Mouse (Mus musculus): Measurements from ENCODE around the gene Coro1c. TPM values are rescaled to one million over a fixed set of nuclear protein-coding genes. Genes with fewer than 3 reads are reported as not detected.

The Coro1c gene
- polyA plus RNA-seq, 1 experiment from 2014 or later, result 91.1 TPM

DNA sequence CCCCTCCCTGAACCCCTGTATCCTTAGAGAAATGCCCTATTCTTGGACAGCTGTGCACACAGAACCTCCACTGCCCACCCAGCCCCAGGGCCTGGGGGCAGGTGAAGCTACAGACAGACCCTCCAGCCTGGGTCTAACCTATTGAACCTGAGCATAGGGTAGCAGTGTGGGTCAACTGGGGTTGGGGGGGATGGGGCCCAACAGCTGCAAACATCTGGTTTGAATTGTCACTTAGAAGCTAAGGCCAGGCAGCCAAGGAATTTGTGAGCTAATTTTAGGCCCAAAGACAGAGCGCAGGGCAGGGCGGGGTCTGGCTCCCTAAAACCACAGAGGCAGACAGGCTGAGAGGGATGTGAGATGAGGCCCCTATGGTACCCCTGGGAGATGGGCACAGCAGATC lies 100.4 kb downstream of the Coro1c start:
- Histone ChIP-seq H3K4me1 (replicated peaks) (peaks cover 52% of the 10 kb centered on the region), H3K9ac (replicated peaks) (no peak overlapping the region; the same call in 1 of the 2 replicates), H3K27ac (peak overlapping the region; percentile 86), H3K9me3 (peaks cover 8% of the 10 kb centered on the region; the same call in 1 of the 2 replicates), H3K4me2 (peak overlapping the region; percentile 32), H3K4me3 (replicated peaks) (no peak overlapping the region), H3K36me3 (no peaks in the 10 kb centered on the region), H3K27me3 (no peaks in the 10 kb centered on the region)
- 0% methylated on average over 2 of the region's 2 CpGs for WGBS
- ATAC-seq (ENCODE audit: insufficient number of reproducible peaks, insufficient read depth, low FRiP score, low TSS enrichment, low read depth), result peak; percentile 58; the same call in 1 of the 2 replicates

DNA sequence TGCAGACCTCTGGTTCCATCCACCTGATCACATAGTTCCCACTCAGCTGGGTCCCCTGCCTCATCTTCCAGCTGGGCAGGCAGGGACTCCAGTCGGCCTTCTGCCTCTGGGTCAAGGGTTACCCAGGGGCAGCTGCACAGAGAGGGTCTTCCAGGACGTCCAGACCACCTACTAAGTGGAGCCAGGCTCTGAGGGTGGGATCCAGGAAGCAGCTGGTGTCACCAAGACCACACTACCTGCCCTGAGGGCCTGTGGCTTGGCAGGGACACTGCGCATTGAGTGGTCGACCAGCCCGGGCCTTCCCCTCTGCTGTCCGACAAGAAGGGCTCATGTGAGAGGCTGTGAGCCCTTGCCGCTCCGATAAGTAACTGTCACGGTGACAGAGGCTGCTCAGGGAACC lies 100.8 kb downstream of the Coro1c start:
- no peak overlapping the region for H3K4me3 ChIP-seq (replicated peaks)
- H3K4me1 ChIP-seq (replicated peaks), result peaks cover 54% of the 10 kb centered on the region
- H3K27me3 ChIP-seq, result no peaks in the 10 kb centered on the region
- no peaks in the 10 kb centered on the region for H3K36me3 ChIP-seq
- peak overlapping the region; percentile 32 for H3K4me2 ChIP-seq
- H3K27ac ChIP-seq, result peak overlapping the region; percentile 86
- no peak for ATAC-seq (ENCODE audit: insufficient number of reproducible peaks, insufficient read depth, low FRiP score, low TSS enrichment, low read depth)
- H3K9ac ChIP-seq (replicated peaks), result no peak overlapping the region
- WGBS, result 27% methylated on average over 9 of the region's 9 CpGs
- H3K9me3 ChIP-seq, result peaks cover 8% of the 10 kb centered on the region; the same call in 1 of the 2 replicates

DNA sequence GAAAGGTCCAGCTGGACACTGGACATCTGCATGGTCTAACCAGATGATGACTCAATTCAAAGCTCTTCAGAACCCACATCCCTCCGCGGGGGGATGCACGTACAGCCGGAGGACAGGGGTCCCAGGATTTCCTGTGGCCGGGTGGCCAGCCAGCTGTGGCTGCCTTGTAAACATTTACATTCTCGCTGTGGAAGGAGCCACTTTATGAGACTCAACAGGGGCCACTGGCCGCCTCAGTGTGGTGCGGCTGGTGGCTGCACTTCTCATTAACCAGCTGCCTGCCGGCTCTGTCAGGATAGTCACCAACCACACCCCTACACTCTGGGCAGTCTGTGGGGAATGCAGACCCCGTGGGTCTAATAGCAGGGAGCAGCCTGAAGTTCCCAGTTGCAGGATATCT lies 102.1 kb downstream of the Coro1c start:
- Histone ChIP-seq H3K4me1 (replicated peaks) (peaks cover 59% of the 10 kb centered on the region), H3K9ac (replicated peaks) (no peak overlapping the region), H3K9me3 (peaks cover 5% of the 10 kb centered on the region; the same call in 1 of the 2 replicates), H3K27ac (peak overlapping the region; percentile 86), H3K27me3 (no peaks in the 10 kb centered on the region), H3K4me2 (peak overlapping the region; percentile 24), H3K4me3 (replicated peaks) (no peak overlapping the region), H3K36me3 (no peaks in the 10 kb centered on the region)
- ATAC-seq (ENCODE audit: insufficient number of reproducible peaks, insufficient read depth, low FRiP score, low TSS enrichment, low read depth), result no peak
- 14% methylated on average over 10 of the region's 10 CpGs for WGBS

DNA sequence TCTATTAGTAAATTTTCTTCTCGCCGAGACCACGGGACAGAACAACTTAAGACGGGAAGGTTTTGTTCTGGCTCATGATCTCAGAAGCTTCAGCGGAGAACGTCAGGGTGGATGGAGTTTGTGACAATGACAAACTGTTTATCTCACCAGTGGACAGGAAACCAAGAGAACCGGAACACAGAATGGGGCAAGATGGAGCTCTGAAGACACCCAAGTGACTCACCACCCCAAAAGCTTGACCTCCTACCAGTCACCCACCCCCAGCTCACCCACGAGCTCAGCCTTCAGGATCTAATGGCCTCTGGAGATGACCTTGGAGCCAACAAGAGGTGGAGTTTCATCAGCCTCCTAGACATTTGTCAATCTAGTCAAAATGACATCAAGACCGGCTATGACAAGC lies 103.3 kb downstream of the Coro1c start:
- 83% methylated on average over 9 of the region's 9 CpGs for WGBS

DNA sequence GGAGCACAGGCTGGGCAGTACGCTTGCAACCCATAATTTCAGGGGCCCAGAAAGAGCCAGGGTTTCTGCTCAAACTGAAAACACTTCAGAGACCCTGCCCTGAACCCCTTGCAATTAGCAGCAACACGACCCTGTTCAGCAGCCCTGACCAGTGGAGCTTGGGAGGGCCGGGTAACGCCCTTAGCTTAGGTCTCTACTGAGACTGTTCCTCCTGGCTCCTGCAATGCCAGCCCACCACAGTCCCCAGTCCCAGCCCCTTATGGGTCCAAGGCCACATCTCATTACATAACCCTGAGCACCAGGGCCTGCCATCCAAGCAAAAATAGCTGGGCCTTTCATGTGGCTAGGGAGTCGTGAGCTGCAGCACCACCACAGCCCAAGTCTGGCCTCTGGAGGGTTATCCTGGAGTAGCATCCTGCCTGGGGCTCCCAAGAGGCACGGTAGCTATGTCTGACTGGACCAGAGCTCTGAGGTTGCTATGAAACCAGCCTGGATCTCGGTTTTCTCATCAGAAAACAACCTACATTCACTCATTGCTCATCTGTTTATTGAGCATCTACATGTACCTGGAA lies 104.1 kb downstream of the Coro1c start:
- Histone ChIP-seq H3K9me3 (no peaks in the 10 kb centered on the region), H3K27me3 (no peaks in the 10 kb centered on the region), H3K4me2 (no peak overlapping the region), H3K4me3 (replicated peaks) (no peak overlapping the region), H3K9ac (replicated peaks) (no peak overlapping the region), H3K36me3 (no peaks in the 10 kb centered on the region), H3K4me1 (replicated peaks) (peaks cover 69% of the 10 kb centered on the region), H3K27ac (peak overlapping the region; percentile 67)
- ATAC-seq (ENCODE audit: insufficient number of reproducible peaks, insufficient read depth, low FRiP score, low TSS enrichment, low read depth), result no peak
- 53% methylated on average over 7 of the region's 7 CpGs for WGBS

More for the DNA sequence above, 103.3 kb downstream of the Coro1c start:
- no peak for ATAC-seq (ENCODE audit: insufficient number of reproducible peaks, insufficient read depth, low FRiP score, low TSS enrichment, low read depth)
- H3K27me3 ChIP-seq, result no peaks in the 10 kb centered on the region
- no peaks in the 10 kb centered on the region for H3K36me3 ChIP-seq
- H3K27ac ChIP-seq, result 0 out of 2 replicates have a peak overlapping the region, but pooled peaks have one; percentile 67
- peaks cover 66% of the 10 kb centered on the region for H3K4me1 ChIP-seq (replicated peaks)
- H3K9ac ChIP-seq (replicated peaks), result no peak overlapping the region
- H3K9me3 ChIP-seq, result no peaks in the 10 kb centered on the region
- H3K4me3 ChIP-seq (replicated peaks), result no peak overlapping the region
- H3K4me2 ChIP-seq, result no peak overlapping the region

DNA sequence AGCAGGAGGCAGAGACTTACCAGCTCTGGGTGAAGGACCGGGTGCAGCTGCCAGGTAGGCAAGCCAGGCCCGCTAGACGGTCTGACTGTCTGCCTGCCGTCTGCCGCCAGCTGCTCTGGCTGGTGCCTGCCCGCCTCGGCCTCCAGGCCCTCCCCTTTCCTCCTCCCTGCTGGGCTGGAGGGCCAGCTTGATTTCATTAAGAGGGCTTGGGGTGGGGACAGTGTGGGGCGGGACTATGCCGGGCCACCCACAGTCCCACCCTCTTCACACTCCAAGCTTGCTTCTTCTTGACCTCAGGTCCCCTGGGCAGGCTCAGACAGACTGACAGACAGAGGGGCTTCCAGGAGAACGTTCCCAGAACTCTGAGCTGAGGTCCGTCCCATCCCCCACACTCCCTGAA lies 108.3 kb downstream of the Coro1c start, which contains the start of gene Tmem119:
Tmem119 (minus strand) TSS at position 237 of the 400 bp plus-strand sequence.
- H3K9ac ChIP-seq (replicated peaks), result peak within 1 kb of the TSS; percentile 73
- H3K36me3 ChIP-seq, result peaks cover 12% of the 10 kb centered on the region
- peak within 1 kb of the TSS; percentile 97 for H3K27ac ChIP-seq
- no peaks in the 10 kb centered on the region for H3K9me3 ChIP-seq
- ATAC-seq (ENCODE audit: insufficient number of reproducible peaks, insufficient read depth, low FRiP score, low TSS enrichment, low read depth), result peak; percentile 84
- peak within 1 kb of the TSS; percentile 74 for H3K4me3 ChIP-seq (replicated peaks)
- H3K4me2 ChIP-seq, result peak within 1 kb of the TSS; percentile 91
- H3K4me1 ChIP-seq (replicated peaks), result peaks cover 76% of the 10 kb centered on the region
- H3K27me3 ChIP-seq, result no peaks in the 10 kb centered on the region
- 2% methylated on average over 11 of the region's 11 CpGs for WGBS

DNA sequence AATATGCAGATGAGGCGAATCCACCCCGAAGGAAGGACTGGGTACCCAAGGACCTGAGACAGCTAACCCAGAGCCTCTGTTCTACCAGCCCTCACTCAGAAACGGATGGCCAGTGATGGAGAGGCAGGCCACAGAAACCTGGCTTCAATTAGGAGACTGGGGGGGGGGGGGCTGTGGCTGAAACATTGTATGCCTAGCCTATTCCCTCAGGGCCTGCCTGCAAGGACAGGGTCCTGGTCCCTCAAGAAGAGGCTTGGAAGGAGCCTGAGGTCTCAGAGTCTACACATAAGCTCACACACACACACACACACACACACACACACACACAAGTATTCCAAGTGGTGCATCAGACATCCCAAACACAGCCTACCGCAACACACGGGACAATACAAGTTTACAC lies 108.9 kb downstream of the Coro1c start:
- peak overlapping the region; percentile 97 for H3K27ac ChIP-seq
- WGBS, result 15% methylated on average over 5 of the region's 5 CpGs
- no peak for ATAC-seq (ENCODE audit: insufficient number of reproducible peaks, insufficient read depth, low FRiP score, low TSS enrichment, low read depth)
- H3K9me3 ChIP-seq, result no peaks in the 10 kb centered on the region
- H3K9ac ChIP-seq (replicated peaks), result peak overlapping the region; percentile 73
- H3K27me3 ChIP-seq, result no peaks in the 10 kb centered on the region
- H3K4me1 ChIP-seq (replicated peaks), result peaks cover 78% of the 10 kb centered on the region
- H3K4me3 ChIP-seq (replicated peaks), result peak overlapping the region; percentile 74
- peak overlapping the region; percentile 91 for H3K4me2 ChIP-seq
- peaks cover 17% of the 10 kb centered on the region for H3K36me3 ChIP-seq

DNA sequence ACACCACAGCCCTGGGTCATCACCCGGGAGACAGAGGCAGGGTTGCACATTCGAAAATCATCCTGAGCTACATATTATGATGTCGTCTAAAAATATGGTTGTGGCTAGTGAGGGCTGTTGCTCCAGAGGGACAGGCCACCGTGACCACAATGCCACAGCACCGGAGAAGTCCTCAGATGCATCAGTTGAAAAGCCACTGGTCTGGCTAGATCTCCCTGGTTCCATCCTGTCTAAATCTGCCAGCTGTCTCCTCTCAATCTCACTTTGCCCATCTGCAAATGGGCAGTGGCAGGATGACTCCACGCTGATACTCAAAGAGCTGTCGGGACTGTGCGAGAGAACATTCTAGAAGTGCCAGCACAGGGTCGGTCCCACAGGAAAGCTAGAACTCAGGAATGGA lies 110.0 kb downstream of the Coro1c start:
- peak overlapping the region; percentile 97 for H3K27ac ChIP-seq

DNA sequence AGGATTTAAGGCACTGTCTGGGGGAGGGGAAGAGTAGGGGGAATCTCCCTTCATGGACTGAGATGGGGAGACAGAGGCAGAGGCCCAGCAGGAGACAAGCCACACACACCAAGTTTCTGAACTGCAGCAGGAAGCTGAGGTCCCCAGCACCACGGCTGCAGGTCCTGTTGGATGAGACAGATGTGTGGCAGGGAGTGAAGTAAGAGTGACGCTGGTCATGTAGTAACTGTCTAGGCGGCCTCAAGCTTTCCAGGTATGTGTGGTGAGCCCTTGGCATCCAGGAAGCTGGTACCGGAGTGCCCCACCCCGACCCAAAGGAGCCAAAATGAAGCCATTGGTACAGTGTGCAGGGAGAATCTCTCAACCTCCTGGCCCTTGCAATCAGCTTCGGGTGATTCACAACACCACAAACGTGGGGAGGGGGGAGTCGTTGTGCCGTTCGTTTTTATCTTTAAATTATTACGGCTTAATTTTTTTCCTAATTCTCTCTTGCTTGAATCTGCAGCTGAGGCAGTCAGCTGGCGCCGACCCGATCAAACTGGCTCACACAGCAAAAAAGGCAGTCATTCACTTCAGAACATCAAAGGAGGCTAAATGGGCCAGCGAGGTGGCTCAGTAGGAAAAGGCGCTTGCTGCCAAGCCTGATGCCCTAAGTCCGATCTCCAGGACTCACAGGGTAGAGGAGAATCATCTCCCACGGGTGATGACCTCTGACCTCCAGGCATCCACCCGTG lies 111.2 kb downstream of the Coro1c start:
- 3% methylated on average over 19 of the region's 19 CpGs for WGBS
- peaks cover 84% of the 10 kb centered on the region for H3K4me1 ChIP-seq (replicated peaks)
- H3K27ac ChIP-seq, result peak overlapping the region; percentile 97
- ATAC-seq (ENCODE audit: insufficient number of reproducible peaks, insufficient read depth, low FRiP score, low TSS enrichment, low read depth), result peak; percentile 1; the same call in 1 of the 2 replicates
- H3K27me3 ChIP-seq, result no peaks in the 10 kb centered on the region
- H3K9ac ChIP-seq (replicated peaks), result peak overlapping the region; percentile 73
- H3K4me2 ChIP-seq, result peak overlapping the region; percentile 91
- no peaks in the 10 kb centered on the region for H3K9me3 ChIP-seq
- peak overlapping the region; percentile 74 for H3K4me3 ChIP-seq (replicated peaks)
- peaks cover 41% of the 10 kb centered on the region for H3K36me3 ChIP-seq

More for the DNA sequence above, 110.0 kb downstream of the Coro1c start:
- peak overlapping the region; percentile 91 for H3K4me2 ChIP-seq
- H3K4me1 ChIP-seq (replicated peaks), result peaks cover 78% of the 10 kb centered on the region
- peak overlapping the region; percentile 74 for H3K4me3 ChIP-seq (replicated peaks)
- no peak for ATAC-seq (ENCODE audit: insufficient number of reproducible peaks, insufficient read depth, low FRiP score, low TSS enrichment, low read depth)
- H3K9ac ChIP-seq (replicated peaks), result peak overlapping the region; percentile 73
- H3K36me3 ChIP-seq, result peaks cover 29% of the 10 kb centered on the region
- 59% methylated on average over 9 of the region's 9 CpGs for WGBS
- H3K9me3 ChIP-seq, result no peaks in the 10 kb centered on the region
- no peaks in the 10 kb centered on the region for H3K27me3 ChIP-seq

DNA sequence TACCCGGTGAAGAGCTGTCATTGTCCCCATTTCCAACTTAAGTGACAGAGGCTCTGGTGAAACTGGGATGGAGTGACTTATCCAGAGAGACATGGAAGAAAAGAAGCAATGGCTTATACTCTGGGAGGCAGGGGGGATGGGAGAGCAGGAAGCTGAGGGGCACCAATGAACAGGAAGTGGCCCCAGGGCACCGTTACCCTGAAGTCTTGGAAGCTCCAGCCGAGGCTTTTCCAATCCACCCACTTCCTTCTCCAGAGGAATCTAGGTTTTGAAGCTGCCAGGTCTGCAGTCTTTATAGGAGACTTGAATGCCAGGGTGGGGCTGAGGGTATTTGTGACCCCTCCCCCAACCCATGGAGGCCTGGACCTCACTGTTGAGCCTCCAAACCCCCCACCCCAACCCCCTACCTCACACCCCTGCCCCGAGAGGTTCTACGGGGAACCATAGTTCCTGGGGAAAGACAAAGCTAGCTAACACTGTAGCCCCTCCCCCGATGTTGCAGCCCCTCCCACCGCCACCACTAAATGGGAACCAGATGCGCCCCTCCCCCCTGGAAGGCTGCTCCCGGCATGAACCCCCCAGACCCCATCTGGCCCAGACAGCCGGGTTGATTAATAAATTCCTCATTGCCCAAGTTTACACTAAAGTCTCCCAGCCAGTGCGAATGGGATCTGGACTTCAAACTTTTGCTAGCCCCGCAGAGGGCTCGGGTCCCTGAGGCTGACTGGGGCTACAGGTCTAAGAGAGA lies 112.0 kb downstream of the Coro1c start:
- no peaks in the 10 kb centered on the region for H3K27me3 ChIP-seq

More for the DNA sequence above, 112.0 kb downstream of the Coro1c start:
- H3K36me3 ChIP-seq, result peaks cover 43% of the 10 kb centered on the region
- peak overlapping the region; percentile 91 for H3K4me2 ChIP-seq
- peak overlapping the region; percentile 97 for H3K27ac ChIP-seq
- H3K4me1 ChIP-seq (replicated peaks), result peaks cover 88% of the 10 kb centered on the region
- peak overlapping the region; percentile 73 for H3K9ac ChIP-seq (replicated peaks)
- H3K9me3 ChIP-seq, result no peaks in the 10 kb centered on the region
- ATAC-seq (ENCODE audit: insufficient number of reproducible peaks, insufficient read depth, low FRiP score, low TSS enrichment, low read depth), result peak; percentile 66
- WGBS, result 4% methylated on average over 13 of the region's 13 CpGs
- H3K4me3 ChIP-seq (replicated peaks), result peak overlapping the region; percentile 74
